Mouse (Mus musculus): ENCODE data around the gene Rnf24. TPM values are rescaled to one million over a fixed set of nuclear protein-coding genes. Genes with fewer than 3 reads are reported as not detected.
A peak's percentile ranks its signal among the peaks of the same experiment; 100 is the strongest.

Rnf24 gene
- total RNA-seq (2021): 1 to 10 TPM; 8.0 to 9.0 TPM

DNA sequence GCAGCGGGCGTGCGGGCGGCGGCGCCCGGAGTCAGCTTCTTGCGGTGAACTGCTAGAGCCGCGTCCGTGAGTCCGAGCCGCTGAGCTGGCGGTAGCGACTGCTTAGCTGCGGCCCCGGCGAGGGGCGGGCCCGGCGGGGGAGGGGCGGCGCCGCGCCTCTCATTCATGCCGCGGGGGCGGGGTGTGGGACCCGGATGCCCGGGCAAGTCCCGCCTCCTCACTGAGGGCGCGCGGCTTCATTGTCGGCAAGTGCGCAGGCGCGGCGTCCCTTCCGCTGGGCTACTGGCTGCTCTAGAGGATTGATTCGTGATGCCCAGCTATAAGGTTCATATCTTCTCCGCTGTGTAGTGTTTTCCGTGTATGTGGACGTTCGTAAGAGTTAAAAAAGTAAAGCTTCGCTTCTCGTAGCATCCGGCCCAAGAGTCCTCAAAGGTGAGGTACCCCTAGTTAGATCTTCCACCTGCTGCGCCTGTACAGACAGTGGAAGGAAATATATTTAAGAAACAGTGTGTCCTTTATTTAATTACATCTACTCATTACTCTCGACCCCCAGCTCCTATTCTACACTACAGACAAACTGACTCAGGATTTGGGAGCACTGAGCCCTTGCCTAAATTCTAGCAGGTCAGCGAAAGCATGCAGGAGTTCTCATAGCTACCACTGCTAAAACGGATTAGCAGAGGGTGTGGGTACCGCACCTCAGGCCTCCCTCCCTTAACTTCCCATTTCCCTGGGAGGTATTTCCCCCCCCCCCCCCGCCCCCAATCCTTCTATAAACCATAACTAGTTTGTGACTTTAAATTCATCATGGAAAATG, at the start of gene Rnf24:
TSS of gene Rnf24 (minus strand) at position 146 of the 817 bp plus-strand sequence.
- peak; percentile 99 for DNase-seq

DNA sequence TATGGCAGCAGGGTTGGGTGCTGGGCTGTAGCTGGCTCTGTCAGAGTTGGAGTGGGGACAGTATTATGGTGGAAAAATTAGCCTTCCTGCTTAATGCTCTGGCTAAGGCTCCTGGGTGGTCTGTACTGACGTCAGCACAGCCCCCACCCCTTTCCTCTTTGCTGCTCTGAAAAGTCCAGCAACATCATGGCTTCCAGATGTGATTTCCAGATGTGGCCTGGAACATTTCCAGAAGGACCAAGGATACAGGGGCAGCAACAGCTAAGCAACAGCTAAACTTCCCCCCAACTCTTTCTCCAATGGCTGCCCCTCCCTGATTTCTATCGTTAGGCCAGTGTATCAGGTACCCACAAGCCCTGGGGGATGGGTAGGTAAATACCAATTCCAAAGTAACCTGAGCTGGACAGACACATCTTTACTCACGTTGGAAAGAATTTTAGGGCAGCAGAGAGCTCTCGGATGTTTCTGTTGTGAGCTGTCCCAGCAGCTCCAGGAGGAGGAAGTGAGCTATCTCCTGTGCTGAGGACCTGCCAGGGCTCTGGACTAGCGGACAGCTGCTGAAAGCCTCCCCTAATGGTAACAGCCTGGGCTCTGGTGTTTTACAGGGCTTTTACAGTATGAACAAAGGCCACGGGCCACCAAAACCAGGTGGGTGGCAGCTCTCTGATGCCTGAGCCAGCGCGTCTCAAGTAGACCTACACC, 49.3 kb upstream of the Rnf24 start:
- peak; percentile 76 for DNase-seq

DNA sequence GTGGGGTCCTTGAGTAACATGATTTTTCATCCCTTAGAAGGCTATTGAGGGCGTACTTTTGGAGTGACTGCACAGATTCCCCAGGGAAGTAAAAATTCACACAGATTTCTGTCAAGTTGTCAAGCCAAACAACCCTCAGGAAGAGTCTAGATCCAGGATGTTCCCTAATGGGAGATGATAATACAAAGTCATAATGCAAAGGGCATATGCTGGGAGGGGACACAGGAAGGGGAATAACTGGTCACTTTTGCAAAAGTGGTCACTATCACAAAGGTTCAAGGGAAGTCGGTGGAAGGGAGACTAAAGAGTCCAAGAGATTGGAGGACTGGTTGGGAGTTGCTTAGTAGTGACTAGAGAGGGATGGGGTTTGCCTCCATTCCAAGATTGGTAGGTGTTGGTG, 48.2 kb upstream of the Rnf24 start:
- DNase-seq: no peak

- no peak for DNase-seq
Measured at GRCm38 (mm10) chr2:131397323-131397848, 44.7 kb upstream of the Rnf24 start.

DNA sequence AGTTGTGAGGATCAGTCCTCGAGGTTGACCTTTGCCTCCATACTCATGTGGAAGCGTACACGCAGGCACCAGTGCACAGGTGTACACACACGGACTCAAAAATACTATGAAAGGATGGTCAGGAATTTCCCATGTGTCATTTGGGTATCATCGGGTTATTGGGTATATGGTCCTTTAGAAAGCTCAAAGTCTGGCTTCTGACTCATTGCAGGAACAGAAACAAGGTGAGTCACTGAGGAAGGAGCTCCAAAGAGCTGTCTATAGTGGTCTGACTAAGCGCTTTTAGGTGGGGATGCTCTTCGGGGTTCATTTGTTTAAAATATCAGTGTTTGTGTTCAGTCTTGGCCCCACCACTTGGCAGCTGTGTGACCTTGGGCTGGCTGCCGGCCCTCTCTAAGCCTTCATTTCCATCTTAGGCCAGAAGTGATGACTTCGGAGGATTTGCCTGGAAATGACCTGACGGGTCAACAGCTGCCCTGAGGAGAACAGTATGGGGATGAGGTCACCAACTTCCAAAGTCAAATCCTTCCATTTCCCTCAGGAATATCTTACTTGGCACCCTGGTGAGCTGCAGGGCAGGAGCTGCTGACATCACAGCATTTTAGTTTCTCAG, 33.8 kb upstream of the Rnf24 start:
- no peak for DNase-seq

- DNase-seq: no peak
Measured at GRCm38 (mm10) chr2:131385176-131385575, 32.5 kb upstream of the Rnf24 start.

- DNase-seq: no peak
Measured at GRCm38 (mm10) chr2:131379541-131379940, 26.8 kb upstream of the Rnf24 start.

- no peak for DNase-seq
Measured at GRCm38 (mm10) chr2:131378872-131379271, 26.2 kb upstream of the Rnf24 start.

- DNase-seq: no peak
Measured at GRCm38 (mm10) chr2:131377055-131377454, 24.4 kb upstream of the Rnf24 start.

- no peak for DNase-seq
Measured at GRCm38 (mm10) chr2:131373656-131374055, 21.0 kb upstream of the Rnf24 start.

DNA sequence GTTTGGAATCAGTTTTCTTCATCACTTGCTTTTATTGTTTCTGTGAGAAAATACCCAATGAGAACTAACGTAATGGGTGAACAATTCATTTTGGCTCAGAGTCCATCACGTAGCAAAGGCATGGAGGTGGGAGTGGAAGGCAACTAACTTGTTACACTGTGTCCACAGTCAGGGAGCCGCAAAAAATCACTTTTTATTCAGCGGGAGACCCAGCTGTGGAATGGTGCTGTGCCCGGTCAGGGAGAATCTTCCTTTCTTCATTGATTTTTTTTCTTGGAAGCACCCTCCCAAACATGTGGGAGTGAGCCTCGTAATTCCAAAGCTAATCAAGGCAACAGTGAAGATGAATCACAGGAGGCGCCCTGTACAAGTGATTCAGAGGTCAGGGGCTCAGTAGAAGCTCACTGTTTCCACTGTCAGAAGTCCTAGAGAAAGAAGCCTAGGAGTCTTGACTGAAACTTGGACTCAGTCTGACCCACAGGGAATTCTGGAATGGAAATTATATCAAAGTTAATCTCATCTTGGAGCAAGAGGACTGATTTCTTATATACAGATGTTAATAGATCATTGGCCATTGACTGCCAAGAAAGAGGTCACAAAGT, 19.7 kb upstream of the Rnf24 start:
- DNase-seq: no peak

GRCm38 (mm10) chr2:131371811-131372210, 19.1 kb upstream of the Rnf24 start:
- DNase-seq: no peak

GRCm38 (mm10) chr2:131370828-131371227, 18.1 kb upstream of the Rnf24 start:
- no peak for DNase-seq

DNA sequence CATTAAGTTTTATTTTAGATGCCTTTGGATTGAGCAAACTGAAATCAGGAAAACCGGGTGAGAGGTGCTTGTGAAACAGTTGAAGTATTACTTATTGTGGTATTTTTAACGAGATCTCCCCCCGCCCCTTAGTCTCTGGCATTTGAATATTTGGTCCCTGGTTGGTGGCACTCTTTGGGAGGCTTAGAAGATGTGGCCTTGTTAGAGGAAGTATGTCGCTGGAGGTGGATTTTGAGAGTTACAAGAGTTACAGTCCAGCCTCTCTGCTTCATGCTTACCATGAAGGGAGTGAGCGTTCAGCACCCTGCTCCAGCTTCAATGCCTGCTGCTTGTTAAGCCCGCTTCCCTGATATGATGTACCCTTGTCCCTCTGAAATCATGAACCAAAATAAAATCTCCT, 12.0 kb upstream of the Rnf24 start:
- no peak for DNase-seq

DNA sequence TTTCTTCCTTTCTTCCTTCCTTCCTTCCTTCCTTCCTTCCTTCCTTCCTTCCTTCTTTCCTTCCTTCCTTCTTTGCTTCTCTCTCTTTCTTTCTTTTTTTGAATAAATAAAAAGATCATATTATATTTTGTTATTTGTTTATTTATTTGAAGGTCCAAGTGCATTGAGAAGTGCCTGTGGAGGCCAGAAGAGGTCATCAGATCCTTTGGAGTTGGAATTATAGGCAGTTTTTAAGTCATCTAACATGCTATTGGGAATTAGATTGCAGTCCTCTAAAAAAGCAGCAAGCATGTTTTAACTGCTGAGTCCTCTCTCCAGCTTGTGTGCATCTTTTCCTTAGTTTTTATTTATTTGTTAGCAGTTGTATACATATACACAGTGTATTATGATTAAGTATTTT, 5.8 kb upstream of the Rnf24 start:
- DNase-seq: no peak

DNA sequence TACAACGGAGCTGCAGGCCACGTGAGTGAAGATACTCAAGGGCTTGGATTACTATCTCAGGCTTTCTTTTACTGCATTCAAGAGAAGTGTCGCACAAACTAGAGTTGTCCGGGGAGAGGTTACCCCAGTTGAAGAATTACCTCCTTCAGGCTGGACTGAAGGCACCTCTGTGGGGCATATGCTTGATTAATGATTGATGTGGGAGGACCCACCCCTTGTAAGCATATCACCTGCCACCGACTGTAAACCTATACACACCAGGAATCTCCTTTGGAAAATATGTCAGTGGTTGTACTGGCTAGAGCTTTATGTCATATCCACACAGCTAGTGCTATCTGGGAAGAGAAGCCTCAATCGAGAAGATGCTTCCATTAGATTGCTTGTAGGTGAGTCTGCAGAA, 1.4 kb upstream of the Rnf24 start:
- no peak for DNase-seq

DNA sequence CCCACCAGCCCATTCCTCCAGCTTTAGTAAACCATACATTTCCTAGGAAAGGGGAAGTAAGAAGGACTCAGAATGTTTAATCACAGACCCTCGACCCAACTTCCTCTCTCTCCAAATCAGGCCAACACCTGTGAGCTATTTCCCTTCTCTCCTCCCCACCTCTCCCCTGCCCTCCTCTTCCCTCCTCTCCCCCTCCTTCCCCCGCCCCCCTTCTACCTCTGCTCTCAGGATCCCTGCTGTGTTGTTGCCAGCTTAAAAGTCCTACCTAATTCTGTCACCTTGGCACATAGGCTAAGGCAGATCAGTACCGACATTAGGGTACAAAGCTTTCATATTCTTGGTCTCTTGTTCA, 848 bp upstream of the Rnf24 start:
- DNase-seq: no peak

DNA sequence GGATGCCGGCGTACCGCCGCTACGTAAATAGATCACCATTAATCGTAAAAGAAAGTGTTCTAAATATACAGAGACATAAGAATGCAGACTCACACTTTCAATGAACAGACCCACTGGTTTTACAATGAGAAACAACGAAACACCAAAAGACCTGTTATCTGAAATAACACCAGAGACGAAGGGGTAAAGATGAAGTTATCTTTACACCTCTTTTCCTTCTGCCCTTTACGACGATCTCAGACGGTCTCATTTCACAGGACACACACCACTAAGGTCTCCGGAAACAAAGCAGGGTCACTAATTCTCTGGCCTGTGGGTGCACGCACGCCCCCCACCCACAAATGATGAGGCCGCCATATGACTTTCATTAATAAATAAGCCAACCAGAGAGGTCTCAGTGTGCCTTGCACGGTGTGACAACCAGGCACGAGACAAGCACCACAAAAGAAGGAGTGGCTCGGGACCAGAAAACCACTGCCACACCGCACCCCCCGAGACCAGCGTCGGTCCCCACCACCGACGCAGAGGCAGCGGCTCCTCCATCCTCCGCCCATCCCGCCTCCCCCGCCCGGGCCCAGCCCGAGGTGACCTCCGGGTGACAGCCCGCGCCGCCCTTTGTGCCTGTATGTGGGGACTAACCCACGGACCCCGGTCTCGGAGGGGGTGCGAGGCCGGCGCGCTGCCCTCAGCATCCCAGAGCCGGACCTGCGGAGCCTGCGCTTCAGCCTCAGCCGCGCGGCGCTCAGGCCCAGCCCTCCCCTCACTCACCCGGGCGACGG, 535 bp downstream of the Rnf24 start:
- no peak for DNase-seq

- no peak for DNase-seq
Measured at GRCm38 (mm10) chr2:131351471-131351870, 1.2 kb downstream of the Rnf24 start.

DNA sequence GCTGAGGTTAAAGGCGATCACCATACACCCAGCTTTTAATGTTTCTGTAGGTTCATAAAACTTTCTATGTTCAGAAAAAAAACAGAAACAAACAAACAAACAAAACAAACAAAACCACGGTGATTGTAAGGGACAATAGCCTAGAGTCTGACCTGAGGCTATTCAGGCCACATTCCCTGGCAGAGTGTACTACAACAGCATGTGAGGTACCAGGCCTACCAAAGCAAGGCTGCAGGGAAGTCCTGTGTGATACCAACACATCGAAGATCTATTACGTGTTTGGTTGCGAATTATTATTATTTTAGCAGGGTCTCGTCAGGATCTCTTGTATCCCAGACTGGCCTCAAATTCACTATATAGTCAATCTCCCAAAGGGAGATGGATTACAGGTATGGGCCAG, 2.4 kb downstream of the Rnf24 start:
- no peak for DNase-seq

GRCm38 (mm10) chr2:131345556-131345955, 7.1 kb downstream of the Rnf24 start:
- DNase-seq: no peak

DNA sequence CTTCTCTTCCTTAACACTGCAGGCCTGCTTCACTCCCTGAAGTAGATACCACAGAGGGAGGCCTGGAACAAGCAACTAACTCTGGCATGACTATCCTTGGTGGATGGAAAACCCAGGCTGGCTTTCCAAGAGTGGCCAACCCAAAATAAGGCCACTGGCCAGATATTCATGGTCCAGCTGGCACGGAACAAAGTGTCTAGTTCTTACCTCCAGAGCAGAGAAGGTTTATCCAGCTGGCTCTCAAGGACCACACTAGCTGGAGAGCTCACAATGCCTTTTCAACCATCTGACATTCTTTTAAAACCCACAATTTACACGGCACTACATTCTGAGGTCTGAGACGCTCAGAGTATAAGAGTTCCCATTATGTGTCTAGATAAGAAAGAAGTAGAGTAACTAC, 8.2 kb downstream of the Rnf24 start:
- no peak for DNase-seq
